Mouse (Mus musculus) layer of hippocampus, adult 8-10 months (tissue): Measurements from ENCODE around the gene Tstd1. TPM values are rescaled to one million over a fixed set of nuclear protein-coding genes. Genes with fewer than 3 reads are reported as not detected.

Experiments used
- DNase-seq, 2 experiments: peaks; one replicate each; pipeline ENCODE4 v3.0.0; 2022; ENCODE audit warnings: low spot score in 2 of 2
- total RNA-seq, 4 experiments: library from RNA; stranded (reverse); gene quantifications; 2 replicates each; pipeline ENCODE4 v1.2.4; 2022

The Tstd1 gene
- total RNA-seq, result 10 to 100 TPM in 1 of 4 experiments, 1 to 10 TPM in 3; 3.0 to 10.0 (median 4.6) TPM

DNA sequence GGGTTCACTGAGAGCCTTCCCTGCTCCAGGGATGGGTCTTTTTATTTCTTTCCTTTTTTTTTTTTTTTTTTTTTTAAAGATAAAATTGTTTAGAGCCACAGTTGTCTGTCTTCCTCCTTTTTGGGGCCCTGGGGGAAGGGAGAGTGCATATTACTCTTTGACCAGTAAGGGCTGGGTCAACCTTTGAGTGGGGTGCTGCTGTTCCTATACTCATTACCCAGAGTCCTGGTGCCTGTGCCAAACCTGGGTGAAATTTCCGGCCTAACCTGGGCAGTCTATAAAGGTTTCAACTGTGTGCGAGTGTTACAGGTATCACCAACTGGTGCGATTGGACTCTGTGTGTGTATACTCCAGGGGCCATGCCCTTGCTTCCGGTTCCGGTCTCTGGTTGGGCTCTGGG is at the start of gene Tstd1:
Gene Tstd1 (plus strand): TSS at position 213 of the 400 bp plus-strand sequence.
- no peak for DNase-seq

DNA sequence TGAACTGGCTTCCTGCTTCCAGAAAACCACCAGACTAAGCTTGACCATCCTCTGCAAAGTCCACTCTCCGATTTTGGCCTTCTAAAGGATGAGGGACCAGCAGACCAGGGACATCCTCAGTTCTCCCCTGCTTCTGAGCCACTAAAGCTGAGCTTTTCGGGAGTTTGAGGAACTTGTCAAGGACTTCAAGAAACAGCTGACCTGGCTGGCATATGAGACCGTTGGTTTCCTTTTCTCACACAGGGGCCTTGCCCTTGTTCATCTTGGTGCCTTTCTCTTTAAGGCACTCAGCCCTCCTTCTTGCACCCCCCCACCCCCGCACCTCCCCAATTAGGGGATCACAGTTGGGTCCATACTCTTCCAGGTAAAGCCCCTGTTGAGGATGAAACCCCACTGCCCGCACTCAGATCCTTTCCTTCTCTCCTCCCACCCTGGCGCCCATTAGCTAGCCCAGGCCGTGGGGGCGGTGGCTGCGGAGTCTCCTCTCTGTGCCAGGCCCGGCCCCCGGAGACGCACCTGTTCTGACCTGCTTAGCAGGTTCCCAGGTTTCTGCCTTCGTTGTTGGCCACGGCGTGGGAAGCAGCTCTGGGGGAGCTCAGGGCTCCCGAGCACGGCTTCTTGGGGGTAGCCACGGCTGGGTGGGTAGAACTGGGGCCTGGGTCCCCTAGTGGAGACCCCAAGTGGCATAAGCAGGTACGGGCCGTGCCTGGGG is 48.7 kb upstream of the Tstd1 start, which contains the start of gene Nectin4:
Gene Nectin4 (plus strand): TSS at position 255 of the 712 bp plus-strand sequence.
- no peak for DNase-seq

DNA sequence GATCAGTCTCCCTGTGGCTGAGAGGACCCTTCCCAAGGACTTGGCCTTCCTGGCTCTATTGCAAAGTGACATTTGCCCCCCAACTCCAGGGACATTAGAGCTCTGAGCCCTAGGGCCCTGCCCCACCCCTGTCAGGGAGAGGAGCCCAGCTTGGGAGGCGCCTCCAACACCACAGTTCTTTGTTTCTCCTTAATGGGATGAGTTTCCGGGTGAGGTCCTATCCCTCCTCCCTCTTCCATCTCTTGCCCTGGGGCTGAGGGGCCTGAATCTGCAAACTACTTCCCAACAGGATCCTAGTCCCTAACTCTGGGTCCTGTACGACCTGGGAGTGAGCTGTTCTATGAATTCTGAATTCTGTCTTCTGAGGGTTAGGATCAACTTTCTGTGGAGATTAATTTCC is 45.8 kb upstream of the Tstd1 start:
- DNase-seq, result no peak

DNA sequence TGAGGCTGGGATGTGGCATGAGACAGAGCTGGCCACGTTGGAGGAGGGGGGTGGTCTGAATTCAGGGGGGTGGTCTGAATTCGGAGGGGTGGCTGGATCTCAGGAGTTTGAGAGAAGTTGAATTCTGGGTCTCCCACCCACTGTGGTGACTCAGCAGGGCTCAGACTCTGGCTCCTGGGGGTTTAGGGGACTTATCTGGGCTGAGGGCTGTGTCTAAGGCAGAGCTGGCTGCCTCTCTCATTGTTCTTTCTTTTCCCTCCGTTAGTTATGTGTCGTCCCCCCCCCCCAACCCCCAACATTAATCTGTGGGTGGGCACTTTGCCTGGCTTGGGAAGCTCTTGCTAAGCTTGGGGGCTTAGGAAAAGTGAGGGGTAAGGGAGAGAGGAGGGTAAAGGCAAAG is 44.7 kb upstream of the Tstd1 start:
- DNase-seq, result no peak

DNA sequence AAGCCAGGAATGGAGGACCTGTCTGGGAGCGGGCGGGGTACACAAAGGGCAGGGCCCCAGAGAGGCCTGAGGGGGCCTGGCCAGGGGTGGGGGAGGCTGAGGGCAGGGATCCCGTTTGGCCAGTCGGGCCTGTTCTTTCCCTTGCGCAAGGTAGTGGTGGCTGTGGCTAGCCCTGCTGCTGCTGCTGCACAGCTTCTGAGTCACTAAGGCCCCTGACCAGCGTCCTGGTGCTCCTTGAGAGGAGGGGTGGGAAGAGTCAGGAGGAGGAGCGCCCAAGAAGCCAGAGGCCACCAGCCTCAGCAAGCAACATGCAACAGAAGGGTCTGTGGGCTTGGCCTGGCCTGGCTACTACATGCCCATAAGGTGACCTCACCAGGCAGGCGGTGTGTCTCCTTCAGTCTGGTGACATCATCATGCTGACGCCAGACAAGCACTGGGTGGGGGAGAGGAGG is 43.0 kb upstream of the Tstd1 start:
- DNase-seq, result no peak

DNA sequence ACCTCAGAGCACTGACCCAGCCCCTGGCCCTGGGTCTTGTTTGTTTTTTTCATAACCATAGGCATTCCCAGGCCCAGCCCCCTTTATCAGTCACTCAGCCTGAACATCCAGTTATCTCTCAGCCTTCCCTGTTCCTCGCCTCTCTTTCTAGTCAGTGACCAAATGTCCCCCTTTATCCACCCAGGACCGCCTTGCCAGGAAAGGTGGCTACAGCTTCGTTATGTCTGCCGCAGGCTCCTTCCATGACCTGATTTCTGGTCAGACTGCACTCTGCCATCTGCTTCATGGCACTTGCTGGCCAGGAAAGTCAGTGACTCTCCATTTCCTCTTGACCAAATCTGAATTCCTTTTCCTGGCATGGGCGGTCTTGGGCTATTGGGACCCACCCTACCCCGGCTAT is 40.4 kb upstream of the Tstd1 start:
- no peak for DNase-seq

DNA sequence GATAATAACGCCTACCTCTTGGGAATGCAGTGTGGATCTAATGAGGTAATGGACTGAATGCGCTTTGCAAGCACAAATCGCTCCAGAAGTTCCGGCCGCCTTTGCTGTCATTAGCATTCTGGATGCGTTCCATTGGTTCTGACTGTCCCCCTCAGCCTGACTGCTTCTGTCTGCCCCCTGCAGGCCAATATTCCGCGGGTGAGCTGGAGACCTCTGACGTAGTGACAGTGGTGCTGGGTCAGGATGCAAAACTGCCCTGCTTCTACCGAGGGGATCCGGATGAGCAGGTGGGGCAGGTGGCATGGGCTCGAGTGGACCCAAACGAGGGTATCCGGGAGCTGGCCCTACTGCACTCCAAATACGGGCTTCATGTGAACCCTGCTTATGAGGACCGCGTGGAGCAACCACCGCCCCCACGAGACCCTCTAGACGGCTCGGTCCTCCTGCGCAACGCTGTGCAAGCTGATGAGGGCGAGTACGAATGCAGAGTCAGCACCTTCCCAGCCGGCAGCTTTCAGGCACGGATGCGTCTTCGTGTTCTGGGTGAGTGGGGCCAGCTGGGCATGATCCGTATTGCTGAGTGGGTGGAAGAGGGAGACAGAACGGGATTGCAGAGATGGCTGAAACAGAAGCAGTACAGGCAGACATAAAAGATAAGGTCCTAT is 38.6 kb upstream of the Tstd1 start:
- DNase-seq, result peak; percentile 73 to 77

DNA sequence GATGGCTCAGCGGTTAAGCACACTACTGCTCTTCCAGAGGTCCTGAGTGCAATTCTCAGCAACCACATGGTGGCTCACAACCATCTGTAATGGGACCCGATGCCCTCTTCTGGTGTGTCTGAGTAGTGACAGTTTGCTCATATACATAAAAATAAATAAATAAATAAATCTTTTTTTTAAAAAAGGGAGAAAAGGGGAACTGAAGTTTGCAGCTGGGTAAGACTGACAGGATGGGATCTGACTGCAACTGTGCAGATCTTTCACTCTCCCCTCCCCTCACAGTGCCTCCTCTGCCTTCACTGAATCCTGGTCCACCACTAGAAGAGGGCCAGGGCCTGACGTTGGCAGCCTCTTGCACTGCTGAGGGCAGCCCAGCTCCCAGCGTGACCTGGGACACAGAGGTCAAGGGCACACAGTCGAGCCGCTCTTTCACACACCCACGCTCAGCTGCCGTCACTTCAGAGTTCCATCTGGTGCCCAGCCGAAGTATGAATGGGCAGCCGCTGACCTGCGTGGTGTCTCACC is 36.5 kb upstream of the Tstd1 start:
- no peak for DNase-seq

DNA sequence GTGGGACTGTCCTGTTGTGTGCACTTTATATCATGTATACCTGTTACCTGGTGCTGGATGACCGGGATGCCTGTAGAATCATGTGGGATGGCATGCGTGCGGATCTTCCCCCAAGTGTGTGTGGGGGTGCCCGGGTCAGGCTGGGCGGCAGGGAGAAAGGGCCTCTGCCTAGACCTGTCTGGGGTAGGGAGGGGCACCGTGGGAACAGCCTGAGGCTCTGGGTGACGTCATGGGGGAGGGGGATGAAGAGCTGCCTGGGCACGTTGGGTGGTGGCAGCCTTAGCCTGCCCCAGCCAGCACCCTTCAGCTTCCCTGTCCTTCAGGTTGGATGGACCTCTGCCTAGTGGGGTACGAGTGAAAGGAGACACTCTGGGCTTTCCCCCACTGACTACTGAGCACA is 34.3 kb upstream of the Tstd1 start:
- no peak for DNase-seq

DNA sequence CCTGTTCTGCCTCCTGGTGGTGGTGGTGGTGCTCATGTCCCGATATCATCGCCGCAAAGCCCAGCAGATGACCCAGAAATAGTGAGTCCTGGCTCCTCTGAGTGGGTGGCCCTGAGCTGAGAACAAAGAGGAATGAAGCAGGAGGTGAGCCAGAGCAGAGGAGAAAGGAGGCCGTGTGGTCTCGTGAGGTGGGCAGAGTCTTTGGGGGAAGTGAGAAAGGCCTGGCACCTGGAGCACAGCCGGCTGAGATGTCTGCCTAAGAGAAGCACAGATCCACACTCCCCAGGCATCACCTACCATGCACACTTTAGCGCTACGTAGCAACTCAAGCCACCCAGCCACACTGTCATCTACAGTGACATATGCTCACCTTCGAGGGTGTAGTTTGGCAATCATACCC is 33.5 kb upstream of the Tstd1 start:
- DNase-seq, result no peak

DNA sequence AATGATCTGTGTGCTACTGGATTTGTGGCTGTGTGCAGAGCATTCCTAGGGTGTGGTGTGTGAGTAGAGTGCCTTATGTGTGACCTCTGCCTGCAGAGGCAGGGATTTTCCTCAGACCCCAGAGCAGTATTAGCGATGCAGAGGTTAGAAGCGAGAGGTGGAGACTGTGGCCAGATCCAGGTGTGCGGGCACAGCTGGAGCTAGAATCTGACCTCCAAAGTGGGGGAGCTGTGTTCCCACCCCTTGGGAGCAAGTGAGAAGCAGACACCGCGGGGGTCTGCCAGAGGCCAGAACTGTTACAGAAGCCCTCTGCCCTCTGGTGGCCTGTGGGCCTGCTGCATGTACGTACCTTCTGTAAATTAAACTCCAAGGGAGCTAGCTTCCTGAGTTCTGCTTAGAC is 31.6 kb upstream of the Tstd1 start:
- DNase-seq, result no peak

DNA sequence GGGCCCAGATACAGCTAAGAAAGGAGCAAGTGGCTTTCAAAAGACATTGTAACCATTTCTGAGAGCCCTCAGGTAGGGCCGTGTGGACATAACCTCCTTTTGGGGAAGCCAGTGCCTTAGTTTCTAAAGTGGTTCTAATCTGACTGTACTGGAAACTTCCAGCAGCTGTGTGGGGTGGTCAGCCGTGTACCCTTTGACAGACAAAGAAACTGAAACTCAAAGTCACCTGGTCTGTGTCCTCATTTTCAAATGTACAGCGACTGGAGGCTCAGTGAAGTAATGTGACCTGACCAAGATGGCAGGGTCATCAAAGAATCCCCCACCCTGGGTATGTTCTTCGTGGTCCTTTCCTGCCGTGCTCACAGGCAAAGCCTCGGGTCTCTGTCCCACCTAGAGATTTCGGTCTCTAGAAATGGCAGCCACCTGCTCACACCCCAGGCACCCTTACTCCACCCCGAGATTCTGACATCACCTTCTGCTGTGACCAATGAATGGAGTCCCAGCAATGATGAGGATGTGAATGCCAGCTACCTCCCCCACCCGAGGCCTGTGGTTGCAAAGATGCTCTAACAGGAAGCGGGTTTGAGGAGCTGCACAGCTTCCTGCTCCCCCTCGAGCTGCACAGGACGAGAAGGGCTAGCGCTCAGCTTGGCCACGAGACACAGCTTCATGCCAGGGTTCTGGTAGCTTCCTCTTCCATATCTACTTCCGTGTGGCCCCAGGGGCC is 30.1 kb upstream of the Tstd1 start, which contains the start of gene Arhgap30:
Gene Arhgap30 (plus strand): TSS at position 579 of the 727 bp plus-strand sequence.
- DNase-seq, result no peak

DNA sequence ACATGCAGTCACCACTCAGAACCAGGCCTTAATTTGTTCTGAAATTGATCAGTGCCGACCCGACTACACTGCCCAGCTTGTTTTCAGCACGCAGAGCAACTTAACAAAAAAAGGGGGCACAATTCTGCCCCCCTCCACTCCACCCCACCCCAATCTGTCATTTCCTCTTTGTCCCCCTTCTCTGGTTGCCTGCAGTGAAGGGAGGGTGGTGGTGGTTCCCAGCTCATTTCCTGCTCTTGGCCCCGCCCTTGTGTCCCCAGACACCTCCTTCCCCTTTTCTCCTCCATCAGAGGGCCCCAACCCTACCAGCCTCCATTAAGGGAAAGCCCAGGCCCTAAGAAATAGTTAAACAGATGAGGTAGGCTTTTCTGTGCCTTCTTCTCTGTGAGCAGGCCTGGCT is 28.6 kb upstream of the Tstd1 start:
- DNase-seq, result no peak

DNA sequence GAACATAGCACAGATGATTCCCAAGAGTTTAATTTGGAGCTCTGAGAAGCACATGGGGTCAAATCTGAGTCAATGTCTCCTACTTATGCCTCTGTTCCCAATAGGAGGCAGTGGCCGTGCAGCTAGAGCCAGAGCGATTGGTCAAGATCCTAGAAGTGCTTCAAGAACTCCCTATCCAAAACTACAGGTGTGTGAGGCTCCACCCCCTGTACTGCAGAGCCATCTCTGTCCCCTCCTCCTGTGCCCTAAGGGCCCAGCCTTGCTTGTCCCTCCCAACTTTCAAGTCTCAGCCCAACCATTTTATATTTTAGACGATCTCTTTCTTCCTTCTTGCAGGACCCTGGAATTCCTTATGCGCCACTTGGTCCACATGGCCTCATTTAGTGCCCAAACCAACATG is 16.9 kb upstream of the Tstd1 start:
- DNase-seq, result no peak

DNA sequence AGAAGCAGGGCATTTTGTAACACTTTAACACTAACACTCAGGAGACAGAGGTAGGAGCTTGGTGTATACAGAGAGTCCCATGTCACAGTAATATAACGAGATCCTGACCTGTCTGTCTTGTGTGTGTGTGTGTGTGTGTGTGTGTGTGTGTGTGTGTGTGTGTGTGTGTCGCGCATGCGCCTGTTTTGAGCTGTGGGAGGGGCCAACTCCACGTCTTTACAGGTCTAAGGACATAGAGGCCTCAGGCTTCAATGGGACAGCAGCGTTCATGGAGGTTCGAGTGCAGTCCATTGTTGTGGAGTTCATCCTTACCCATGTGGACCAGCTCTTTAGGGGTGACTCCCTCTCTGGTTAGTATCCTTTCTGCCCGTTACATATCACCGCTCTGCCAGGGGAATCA is 15.7 kb upstream of the Tstd1 start:
- no peak for DNase-seq

DNA sequence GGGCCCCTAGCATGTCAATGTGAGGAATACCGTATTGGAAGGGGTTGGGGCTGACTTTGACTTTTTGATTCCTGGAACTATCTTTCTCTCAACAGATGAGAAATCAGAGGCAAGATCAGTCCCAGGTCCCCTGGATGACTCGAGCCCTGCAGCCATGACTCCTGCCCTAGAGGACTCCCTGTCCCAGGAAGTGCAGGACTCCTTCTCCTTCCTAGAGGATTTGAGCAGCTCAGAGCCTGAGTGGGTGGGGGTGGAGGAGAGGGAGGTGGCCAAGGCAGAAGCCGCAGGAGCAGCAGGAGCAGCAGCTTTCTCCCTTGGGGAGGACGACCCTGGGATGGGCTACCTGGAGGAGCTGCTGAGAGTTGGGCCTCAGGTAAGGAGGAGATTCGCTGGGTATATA is 11.4 kb upstream of the Tstd1 start:
- no peak for DNase-seq

DNA sequence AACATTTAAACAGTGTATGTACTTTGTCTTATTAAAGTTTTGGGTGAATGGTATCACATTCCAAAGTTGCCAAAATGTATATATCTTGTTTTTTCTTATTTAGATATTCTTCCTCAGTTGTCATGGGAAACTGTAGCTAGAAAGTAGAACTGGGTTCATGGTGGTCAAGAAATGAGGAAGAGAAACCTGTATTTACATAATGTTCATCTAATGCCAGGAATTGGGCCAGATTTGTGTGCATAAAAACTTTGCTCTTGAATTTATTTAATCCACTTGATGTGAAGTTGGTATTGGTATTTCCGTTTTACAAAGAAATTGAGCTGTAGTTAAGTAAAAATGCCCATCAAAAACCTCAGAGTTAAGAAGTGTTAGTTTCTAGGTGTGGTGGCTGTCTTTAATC is 8.4 kb upstream of the Tstd1 start:
- no peak for DNase-seq

DNA sequence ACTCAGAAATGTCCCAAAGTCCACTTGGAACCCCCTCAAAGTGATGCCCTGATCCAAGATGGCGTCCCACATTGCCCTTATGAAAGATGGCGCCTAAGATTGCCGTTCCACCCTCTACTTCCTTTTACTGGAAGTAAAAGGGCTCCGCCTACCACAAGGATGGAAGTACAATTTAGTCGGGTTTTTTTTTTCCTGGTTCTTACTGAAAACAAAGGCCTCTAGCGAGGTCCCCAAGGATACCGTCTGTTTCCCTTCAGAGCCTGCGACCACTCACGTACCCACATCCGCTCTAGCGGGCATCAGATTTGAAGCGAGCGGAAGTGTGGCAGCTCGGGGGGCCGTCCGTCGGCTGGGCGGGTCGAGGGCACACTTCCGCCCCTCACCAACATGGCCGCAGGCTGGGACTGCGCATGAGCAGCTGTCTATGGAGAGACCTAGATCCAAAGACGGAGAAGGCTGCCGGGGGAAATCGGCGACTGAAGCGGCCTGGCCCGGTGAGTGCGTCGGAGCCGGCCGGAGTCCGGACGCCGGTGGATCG is 7.7 kb upstream of the Tstd1 start, which contains the start of gene Usf1:
Gene Usf1 (plus strand): TSS at position 367 of the 538 bp plus-strand sequence.
- DNase-seq, result peak; percentile 92 to 96

DNA sequence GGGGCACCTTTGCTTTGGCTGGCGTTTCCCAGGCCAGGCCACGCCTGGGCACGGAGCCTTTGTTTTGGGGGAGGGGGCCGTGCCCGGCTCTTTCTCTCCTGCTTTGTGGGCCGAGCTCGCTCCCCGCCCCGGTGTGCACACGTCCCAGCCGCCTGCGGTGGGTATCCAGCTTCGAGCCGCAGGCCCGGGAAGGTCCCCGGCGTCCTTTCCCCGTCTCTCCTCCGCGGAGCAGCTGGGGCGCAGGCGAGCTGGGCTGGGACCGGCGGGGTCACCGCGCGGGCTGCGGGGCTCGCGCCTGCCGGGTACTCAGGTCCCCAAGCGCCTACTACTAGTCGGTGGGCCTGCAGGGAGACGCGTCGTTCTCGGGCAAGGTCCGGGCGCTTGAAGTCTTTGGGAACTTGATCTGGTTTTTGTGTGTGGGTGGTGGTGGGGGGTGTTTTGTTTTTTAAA is 7.2 kb upstream of the Tstd1 start:
- DNase-seq, result no peak

DNA sequence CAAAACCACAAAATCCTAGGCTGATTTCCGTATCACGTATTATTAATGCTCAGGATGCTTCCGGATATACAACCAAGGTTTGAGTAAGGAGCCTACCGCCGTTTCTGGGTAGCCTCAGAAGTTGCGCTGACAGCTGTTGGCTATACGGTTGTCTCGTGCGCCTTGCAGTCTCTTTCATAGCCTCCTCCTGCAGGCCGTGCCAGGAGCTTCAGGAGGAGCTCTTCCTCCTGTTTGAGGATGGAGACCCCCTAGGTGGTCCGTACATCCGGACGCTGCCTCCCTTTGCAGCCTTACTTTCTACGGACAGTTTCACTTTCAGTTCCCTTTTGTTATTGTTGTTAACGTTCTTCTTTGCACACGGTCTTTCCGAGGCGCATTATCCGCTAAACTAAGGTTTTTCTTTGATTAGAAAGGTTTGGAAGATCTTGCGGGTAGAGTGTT is 6.7 kb upstream of the Tstd1 start:
- no peak for DNase-seq

DNA sequence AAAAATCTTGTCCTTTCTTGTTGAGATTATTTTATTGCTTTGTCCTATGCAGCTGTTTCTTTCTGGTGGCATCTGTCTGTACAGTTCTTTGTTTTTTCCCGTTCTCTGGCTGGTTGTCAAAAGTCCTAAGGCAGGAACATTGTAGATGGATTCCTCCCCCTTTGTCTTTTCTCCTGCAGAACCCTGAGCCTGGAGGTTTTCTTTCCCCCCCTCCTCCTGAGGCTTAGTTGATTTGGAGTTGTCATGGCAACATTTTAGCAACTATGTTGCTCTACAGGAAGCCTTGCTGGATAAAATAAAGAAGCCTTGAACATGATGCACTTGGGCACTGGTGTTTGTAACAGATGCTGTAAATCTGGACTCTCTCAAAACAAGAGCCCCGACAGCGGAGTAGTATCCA is 6.2 kb upstream of the Tstd1 start:
- peak; percentile 30 for DNase-seq
